Mouse (Mus musculus) MEL (cell line): ENCODE measurements around the gene Gm10837. TPM values are rescaled to one million over a fixed set of nuclear protein-coding genes. Genes with fewer than 3 reads are reported as not detected.

Experiments
- polyA plus RNA-seq, 2 experiments: library from polyadenylated mRNA; stranded (reverse) in 1 of 2; unstranded in 1 of 2; fragments of >175 nt in 1 of 2; fragments of >200 nt in 1 of 2; gene quantifications; 2 replicates each; pipeline versions ENCODE4 v1.2.1 to v1.2.4; 2012; ENCODE audit warnings: low replicate concordance in 2 of 2, low read depth in 1 of 2; ENCODE audit not compliant: insufficient read length in 2 of 2, insufficient read depth in 1 of 2, missing spikeins in 1 of 2
- total RNA-seq: library from RNA; depleted of rRNA; stranded (reverse); fragments of 300-350 nt; gene quantifications from 2 replicates; pipeline ENCODE4 v1.2.3, GENCODE M21; 2012; rRNA removed

Gm10837 gene
- total and polyA plus RNA-seq, 3 experiments, result not detected

Other genes with a start within 250 kb of the Gm10837 start
- gene Gm5089, start 39.5 kb upstream of the Gm10837 start, total RNA-seq, result not detected in 2 replicates
- not detected for gene Gm5089, start 39.5 kb upstream of the Gm10837 start, polyA plus RNA-seq
- 9.9 and 10.4 TPM in 2 replicates for gene Zic5, start 24.9 kb upstream of the Gm10837 start, total RNA-seq
- 10 to 100 TPM; 23.6 to 50.6 TPM for gene Zic5, start 24.9 kb upstream of the Gm10837 start, polyA plus RNA-seq
- gene Zic2, start 15.2 kb upstream of the Gm10837 start, total RNA-seq, result 0.07 TPM in 1 of 2 replicates, not detected in the other
- 1 to 10 TPM in 1 of 2 experiments, not detected in 1; 1.1 TPM for gene Zic2, start 15.2 kb upstream of the Gm10837 start, polyA plus RNA-seq
- gene Pcca, start 43.7 kb downstream of the Gm10837 start, total RNA-seq, result 22.7 and 24.9 TPM in 2 replicates
- 10 to 100 TPM in 1 of 2 experiments, not detected in 1; 21.2 TPM for gene Pcca, start 43.7 kb downstream of the Gm10837 start, polyA plus RNA-seq